Mouse (Mus musculus) ES-E14 (cell line): ENCODE measurements around the gene Sfxn1. TPM values are rescaled to one million over a fixed set of nuclear protein-coding genes. Genes with fewer than 3 reads are reported as not detected.
A peak's percentile ranks its signal among the peaks of the same experiment; 100 is the strongest.

Source experiments
- DNase-seq: peaks from one replicate; pipeline ENCODE4 v3.0.0-alpha.2; 2013; ENCODE audit warnings: low read depth, low spot score
- H3K27ac ChIP-seq: 2 replicates; pipeline ENCODE4 v1.5.1; 2012; ENCODE audit warnings: low read depth, mild to moderate bottlenecking, low read length, moderate library complexity, mixed read lengths; ENCODE audit not compliant: poor library complexity, insufficient read depth, severe bottlenecking
- H3K36me3 ChIP-seq: 2 replicates; pipeline ENCODE4 v1.6.1; 2012; ENCODE audit warnings: mild to moderate bottlenecking, low read length, moderate library complexity, mixed read lengths; ENCODE audit not compliant: control insufficient read depth, poor library complexity, insufficient read depth, severe bottlenecking
- H3K4me1 ChIP-seq, 2 experiments: fragments of 150-350 bp in 1 of 2; sonication (generic) in 1 of 2; 2 replicates each; pipeline ENCODE4 v1.6.1; 2012; ENCODE audit warnings: low read length in 2 of 2, mild to moderate bottlenecking in 1 of 2, mixed read lengths in 1 of 2; ENCODE audit not compliant: control insufficient read depth in 2 of 2, insufficient read depth in 2 of 2, poor library complexity in 1 of 2
- H3K4me3 ChIP-seq, 2 experiments: fragments of 150-350 bp in 1 of 2; sonication (generic) in 1 of 2; 2 replicates each; pipeline ENCODE4 v1.5.1; 2012; ENCODE audit warnings: low read length in 2 of 2, low read depth in 1 of 2, mild to moderate bottlenecking in 1 of 2, mixed read lengths in 1 of 2; ENCODE audit not compliant: insufficient read depth in 1 of 2, poor library complexity in 1 of 2, severe bottlenecking in 1 of 2
- H3K9ac ChIP-seq: 2 replicates; pipeline ENCODE4 v1.6.1; 2012; ENCODE audit warnings: low read depth, mild to moderate bottlenecking, low read length, mixed read lengths; ENCODE audit not compliant: poor library complexity, insufficient read depth, severe bottlenecking
- H3K9me3 ChIP-seq: fragments of 150-350 bp; sonication (generic); 2 replicates; pipeline ENCODE4 v1.6.1; 2012; ENCODE audit warnings: low read depth, mild to moderate bottlenecking, low read length; ENCODE audit not compliant: control insufficient read depth, insufficient read depth
- CHD2 ChIP-seq: IDR thresholded peaks from 2 replicates; pipeline ENCODE4 v1.6.1; 2014; ENCODE audit warnings: mild to moderate bottlenecking, low read depth, low read length, inconsistent platforms
- HCFC1 ChIP-seq: IDR thresholded peaks from 2 replicates; pipeline ENCODE4 v1.6.1; 2012; ENCODE audit warnings: low read length, inconsistent platforms, borderline replicate concordance; ENCODE audit not compliant: insufficient read depth
- MAFK ChIP-seq: IDR thresholded peaks from 2 replicates; pipeline ENCODE4 v1.6.1; 2014; ENCODE audit warnings: mild to moderate bottlenecking, low read depth, low read length, inconsistent platforms; ENCODE audit not compliant: insufficient read depth
- ZC3H11A ChIP-seq: IDR thresholded peaks from 2 replicates; pipeline ENCODE4 v1.6.1; 2012; ENCODE audit warnings: low read depth, mild to moderate bottlenecking, inconsistent platforms, low read length, borderline replicate concordance
- ZNF384 ChIP-seq: IDR thresholded peaks from 2 replicates; pipeline ENCODE4 v1.6.1; 2012; ENCODE audit warnings: low read depth, low read length, inconsistent platforms
- in situ Hi-C, 2 experiments: fragments of 600-800 bp; cut with MboI; formaldehyde crosslinking; loops; one replicate each; pipeline ENCODE4 v1.15.1; 2025; ENCODE audit warnings: low sequenced_read_pairs in 2 of 2, inconsistent platforms in 1 of 2; ENCODE audit not compliant: unreplicated experiment in 2 of 2
- total RNA-seq: library from RNA; depleted of rRNA; stranded (reverse); fragments of 300-350 nt; gene quantifications from 2 replicates; pipeline ENCODE4 v1.2.3, GENCODE M21; 2012

The Sfxn1 gene
- total RNA-seq, 1 experiment: 36.1 TPM

GRCm38 (mm10) chr13:54103271-54103670 is 31.6 kb downstream of the Sfxn1 start:
- H3K4me1 ChIP-seq: no peaks in the 10 kb centered on the region
- no peak overlapping the region for H3K9ac ChIP-seq
- no peak overlapping the region; the same call in 1 of the 2 replicates for H3K27ac ChIP-seq
- no peaks in the 10 kb centered on the region for H3K9me3 ChIP-seq
- in situ Hi-C loops: no loop called here
- H3K36me3 ChIP-seq: peaks cover 28% of the 10 kb centered on the region
- no peak for DNase-seq
- TF ChIP-seq ZC3H11A (no peak), CHD2 (no peak), HCFC1 (no peak), ZNF384 (no peak)
- no peak overlapping the region for H3K4me3 ChIP-seq

- no peaks in the 10 kb centered on the region for H3K9me3 ChIP-seq
- no peak for TF ChIP-seq CHD2
- H3K36me3 ChIP-seq: peaks cover 28% of the 10 kb centered on the region
- no peaks in the 10 kb centered on the region for H3K4me1 ChIP-seq
- H3K4me3 ChIP-seq: no peak overlapping the region
- H3K9ac ChIP-seq: no peak overlapping the region
- no peak overlapping the region for H3K27ac ChIP-seq
- in situ Hi-C loops: no loop called here
- DNase-seq: no peak
Measured at GRCm38 (mm10) chr13:54103866-54104265, 32.2 kb downstream of the Sfxn1 start.

GRCm38 (mm10) chr13:54113819-54114550 is 42.3 kb downstream of the Sfxn1 start:
- H3K4me3 ChIP-seq: no peak overlapping the region
- no peak overlapping the region for H3K9ac ChIP-seq
- no peaks in the 10 kb centered on the region for H3K36me3 ChIP-seq
- no peak overlapping the region for H3K27ac ChIP-seq
- in situ Hi-C loops: loop anchor here (10.0 kb wide), 2 partner anchors 111 to 331 kb away; no protein-coding TSS in a partner anchor
- TF ChIP-seq CHD2: no peak
- TF ChIP-seq MAFK: no peak
- TF ChIP-seq ZNF384: no peak
- no peak for TF ChIP-seq HCFC1
- peak; percentile 99 for TF ChIP-seq ZC3H11A
- DNase-seq: peak; percentile 69
- H3K4me1 ChIP-seq: peaks cover 0 to 4% of the 10 kb centered on the region in 2 experiments; a peak in 2 of 4 replicates
- H3K9me3 ChIP-seq: no peaks in the 10 kb centered on the region

GRCm38 (mm10) chr13:54114931-54115330 is 43.3 kb downstream of the Sfxn1 start:
- no peak for TF ChIP-seq ZNF384
- TF ChIP-seq ZC3H11A: no peak
- TF ChIP-seq MAFK: no peak
- TF ChIP-seq HCFC1: no peak
- TF ChIP-seq CHD2: no peak

GRCm38 (mm10) chr13:54115779-54116178 is 44.1 kb downstream of the Sfxn1 start:
- Histone ChIP-seq H3K9ac (no peak overlapping the region), H3K9me3 (no peaks in the 10 kb centered on the region), H3K4me1 (peaks cover 0 to 4% of the 10 kb centered on the region in 2 experiments; a peak in 2 of 4 replicates), H3K4me3 (no peak overlapping the region), H3K27ac (no peak overlapping the region), H3K36me3 (no peaks in the 10 kb centered on the region)
- in situ Hi-C loops: loop anchor here (10.0 kb wide), 2 partner anchors 109 to 329 kb away; no protein-coding TSS in a partner anchor
- TF ChIP-seq ZC3H11A: no peak
- no peak for TF ChIP-seq ZNF384
- TF ChIP-seq MAFK: no peak
- TF ChIP-seq HCFC1: no peak
- TF ChIP-seq CHD2: no peak
- no peak for DNase-seq

More at GRCm38 (mm10) chr13:54114931-54115330, 43.3 kb downstream of the Sfxn1 start:
- DNase-seq: no peak
- H3K27ac ChIP-seq: no peak overlapping the region
- H3K9me3 ChIP-seq: no peaks in the 10 kb centered on the region
- H3K4me3 ChIP-seq: no peak overlapping the region
- H3K9ac ChIP-seq: no peak overlapping the region
- H3K4me1 ChIP-seq: peaks cover 0 to 4% of the 10 kb centered on the region in 2 experiments; a peak in 2 of 4 replicates
- H3K36me3 ChIP-seq: no peaks in the 10 kb centered on the region
- in situ Hi-C loops: loop anchor here (10.0 kb wide), 2 partner anchors 110 to 330 kb away; no protein-coding TSS in a partner anchor
